Mouse (Mus musculus) erythroblast, embryonic 14.5 days (primary cell): ENCODE data around the gene Mapk7. TPM values are rescaled to one million over a fixed set of nuclear protein-coding genes. Genes with fewer than 3 reads are reported as not detected.

ENCODE experiments used
- H3K27me3 ChIP-seq: 2 replicates; pipeline ENCODE4 v1.6.1; 2012; ENCODE audit warnings: inconsistent platforms; ENCODE audit not compliant: control insufficient read depth
- H3K36me3 ChIP-seq: 2 replicates; pipeline ENCODE4 v1.6.1; 2012; ENCODE audit warnings: mild to moderate bottlenecking, inconsistent platforms; ENCODE audit not compliant: control insufficient read depth
- H3K4me1 ChIP-seq: 2 replicates; pipeline ENCODE4 v1.6.1; 2012; ENCODE audit warnings: inconsistent platforms; ENCODE audit not compliant: control insufficient read depth
- H3K4me3 ChIP-seq: replicated peaks from 2 replicates; pipeline ENCODE3; 2012; ENCODE audit warnings: moderate library complexity, mild to moderate bottlenecking, inconsistent platforms
- H3K9me3 ChIP-seq: 2 replicates; pipeline ENCODE4 v1.6.1; 2012; ENCODE audit warnings: low read length, inconsistent platforms, mixed read lengths; ENCODE audit not compliant: control insufficient read depth
- GATA1 ChIP-seq: IDR thresholded peaks from 2 replicates; pipeline ENCODE4 v1.6.1; 2012; ENCODE audit warnings: low read length, inconsistent platforms, mixed read lengths
- TAL1 ChIP-seq: IDR thresholded peaks from 3 replicates; pipeline ENCODE4 v1.6.1; 2012; ENCODE audit warnings: low read length, inconsistent platforms, mixed read lengths
- polyA plus RNA-seq: library from polyadenylated mRNA; stranded (reverse); fragments of >175 nt; gene quantifications from 2 replicates; pipeline ENCODE4 v1.2.3, GENCODE M21; 2012

The Mapk7 gene
- polyA plus RNA-seq, 1 experiment, result 1.6 TPM

DNA sequence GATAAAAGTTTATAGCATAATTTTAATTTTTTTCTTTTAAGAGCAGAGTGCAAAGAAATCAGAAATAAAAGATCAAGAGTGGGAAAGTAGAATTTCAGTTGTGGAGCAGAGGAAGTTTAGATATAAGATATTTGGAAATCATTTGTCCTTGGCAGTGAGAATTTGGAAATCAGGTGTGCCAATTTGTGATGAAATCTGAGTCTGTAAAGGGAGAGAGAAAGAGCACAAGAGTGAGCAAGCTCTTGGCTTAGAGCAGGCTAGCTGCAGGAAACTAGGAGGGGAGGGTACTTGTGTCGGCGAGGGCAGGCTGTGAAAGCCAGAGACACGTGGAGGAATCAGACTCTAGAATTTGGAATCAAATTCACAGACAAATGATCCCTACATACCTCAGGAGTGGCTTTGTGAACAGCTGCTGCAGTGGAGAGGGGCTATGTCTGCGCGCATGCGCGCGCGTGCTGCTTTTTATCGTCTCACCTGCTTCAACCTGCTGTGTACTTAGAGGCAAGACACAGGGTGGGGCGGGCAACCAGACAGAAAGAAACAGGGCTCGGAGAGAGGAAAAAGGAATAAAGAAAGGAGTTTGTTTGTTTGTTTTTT lies 17.3 kb downstream of the Mapk7 start:
- H3K9me3 ChIP-seq, result no peaks in the 10 kb centered on the region
- TF ChIP-seq GATA1 (no peak), TAL1 (no peak)
- no peaks in the 10 kb centered on the region for H3K4me1 ChIP-seq
- H3K27me3 ChIP-seq, result no peaks in the 10 kb centered on the region; the same call in 1 of the 2 replicates
- no peak overlapping the region for H3K4me3 ChIP-seq
- no peaks in the 10 kb centered on the region for H3K36me3 ChIP-seq

DNA sequence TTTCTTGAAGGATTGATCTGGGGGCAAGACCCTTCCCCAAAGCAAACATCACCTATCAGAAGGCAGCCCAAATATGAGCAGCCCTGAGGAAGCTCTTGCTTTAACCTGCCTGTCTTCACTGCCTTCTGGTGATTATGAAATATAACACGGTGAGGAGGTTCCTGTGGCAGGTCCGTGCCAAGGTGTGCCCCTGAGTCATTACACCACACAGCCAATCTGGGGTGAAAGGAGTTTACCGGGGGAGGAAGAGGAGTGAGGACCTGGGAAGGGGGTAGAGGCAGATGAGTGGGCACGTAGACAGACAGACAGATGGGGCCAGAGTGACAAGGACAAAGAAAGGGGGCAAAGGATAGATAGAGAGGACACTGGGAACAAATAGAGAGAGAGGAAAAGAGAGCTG lies 20.6 kb downstream of the Mapk7 start:
- Histone ChIP-seq H3K9me3 (no peaks in the 10 kb centered on the region), H3K4me1 (no peaks in the 10 kb centered on the region), H3K36me3 (no peaks in the 10 kb centered on the region), H3K4me3 (no peak overlapping the region), H3K27me3 (no peaks in the 10 kb centered on the region; the same call in 1 of the 2 replicates)
- TF ChIP-seq GATA1, result no peak
- TF ChIP-seq TAL1, result no peak

DNA sequence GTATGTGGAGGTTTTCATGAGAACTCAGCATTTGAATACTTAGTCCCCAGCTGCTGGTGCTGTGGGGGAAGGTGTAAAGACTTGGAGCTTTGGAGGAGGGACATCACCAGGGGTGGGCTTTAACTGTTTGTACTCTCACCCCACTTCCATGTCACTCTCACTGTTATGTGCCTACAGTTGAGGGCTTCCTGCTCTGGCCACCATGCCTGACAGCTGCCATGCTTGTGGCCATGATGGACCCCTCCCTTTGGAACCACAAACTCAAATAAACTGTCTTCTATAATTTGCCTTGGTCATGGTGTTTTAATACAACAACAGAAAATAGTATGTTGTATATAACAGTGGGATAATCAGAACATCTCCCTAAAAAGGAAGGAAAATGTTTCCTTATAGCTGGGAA lies 23.3 kb downstream of the Mapk7 start:
- no peaks in the 10 kb centered on the region for H3K9me3 ChIP-seq
- no peak overlapping the region for H3K4me3 ChIP-seq
- no peaks in the 10 kb centered on the region for H3K36me3 ChIP-seq
- H3K4me1 ChIP-seq, result no peaks in the 10 kb centered on the region
- no peaks in the 10 kb centered on the region for H3K27me3 ChIP-seq
- TF ChIP-seq TAL1 (no peak), GATA1 (no peak)

DNA sequence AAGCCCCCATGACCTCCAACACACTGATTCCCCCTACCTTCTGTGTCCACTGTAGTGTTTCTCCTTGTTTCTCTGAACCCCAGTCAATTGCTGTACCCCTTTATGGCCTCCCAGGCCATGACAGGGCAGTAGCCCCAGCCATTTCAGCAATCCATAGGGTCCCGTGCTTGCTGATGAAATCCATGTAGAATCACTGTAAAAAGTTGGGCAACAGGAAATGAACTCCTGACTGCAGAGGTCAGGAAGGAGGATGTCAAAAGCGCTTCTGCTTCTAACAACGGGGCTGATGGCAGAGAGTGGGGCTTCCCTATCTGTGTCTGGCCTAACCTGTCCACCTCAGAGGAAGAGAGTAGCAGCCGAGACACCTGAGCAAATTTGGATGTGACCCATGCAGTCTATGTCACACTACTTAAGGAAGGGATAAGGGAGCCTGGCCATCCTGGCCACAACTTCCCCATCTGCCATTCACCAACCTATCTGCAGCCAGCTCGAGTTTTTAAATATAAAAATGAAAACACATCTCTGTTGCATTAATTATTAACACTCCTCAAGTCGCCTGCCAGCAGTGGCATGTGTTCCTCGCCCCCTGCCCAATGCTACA lies 24.8 kb downstream of the Mapk7 start:
- TF ChIP-seq GATA1 (no peak), TAL1 (no peak)
- Histone ChIP-seq H3K4me3 (no peak overlapping the region), H3K9me3 (no peaks in the 10 kb centered on the region), H3K36me3 (no peaks in the 10 kb centered on the region), H3K27me3 (no peaks in the 10 kb centered on the region), H3K4me1 (no peaks in the 10 kb centered on the region)

DNA sequence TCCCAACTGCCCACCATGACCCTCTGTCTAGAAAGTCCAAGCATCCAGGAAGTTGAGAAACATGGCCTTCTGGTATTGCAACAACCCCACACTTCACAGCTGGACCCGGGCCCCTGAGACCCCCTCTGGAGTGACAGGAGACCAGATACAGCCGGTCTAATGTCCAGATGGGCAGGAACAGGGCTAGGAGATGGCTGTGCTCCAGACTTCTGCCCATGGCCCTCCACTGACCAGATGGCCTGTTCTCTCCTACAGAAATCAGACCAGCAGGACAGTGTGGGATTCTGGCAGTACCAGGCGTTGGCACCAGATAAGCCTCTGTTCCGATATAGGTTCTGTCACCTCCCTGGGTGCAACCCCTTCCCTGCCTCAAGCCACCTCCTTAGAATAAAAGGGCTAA lies 25.7 kb downstream of the Mapk7 start:
- H3K4me1 ChIP-seq, result no peaks in the 10 kb centered on the region
- TF ChIP-seq GATA1 (no peak), TAL1 (no peak)
- no peaks in the 10 kb centered on the region for H3K9me3 ChIP-seq
- H3K36me3 ChIP-seq, result no peaks in the 10 kb centered on the region
- no peak overlapping the region for H3K4me3 ChIP-seq
- H3K27me3 ChIP-seq, result no peaks in the 10 kb centered on the region

DNA sequence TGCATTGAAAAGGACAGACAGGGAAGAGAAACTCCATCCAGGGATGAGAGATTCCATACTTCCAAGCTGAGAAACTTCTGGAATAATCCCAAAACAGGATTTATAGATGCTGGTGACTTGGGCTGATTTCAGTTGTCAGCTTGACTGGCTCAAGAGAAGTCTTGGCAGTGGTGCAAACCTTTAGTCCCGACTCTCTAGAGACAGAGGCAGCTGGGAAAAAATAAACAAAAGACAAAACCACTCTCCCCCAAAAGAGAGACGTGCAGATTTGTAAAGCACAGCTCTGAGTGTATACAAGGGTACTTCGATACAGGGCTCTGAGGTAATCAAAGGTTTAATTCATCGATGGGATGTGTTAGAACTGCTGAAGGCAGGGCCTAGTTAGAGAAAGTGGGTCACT lies 28.8 kb downstream of the Mapk7 start:
- Histone ChIP-seq H3K9me3 (no peaks in the 10 kb centered on the region), H3K4me3 (no peak overlapping the region), H3K27me3 (no peaks in the 10 kb centered on the region), H3K36me3 (no peaks in the 10 kb centered on the region), H3K4me1 (no peaks in the 10 kb centered on the region)
- TF ChIP-seq TAL1, result no peak
- TF ChIP-seq GATA1, result no peak

DNA sequence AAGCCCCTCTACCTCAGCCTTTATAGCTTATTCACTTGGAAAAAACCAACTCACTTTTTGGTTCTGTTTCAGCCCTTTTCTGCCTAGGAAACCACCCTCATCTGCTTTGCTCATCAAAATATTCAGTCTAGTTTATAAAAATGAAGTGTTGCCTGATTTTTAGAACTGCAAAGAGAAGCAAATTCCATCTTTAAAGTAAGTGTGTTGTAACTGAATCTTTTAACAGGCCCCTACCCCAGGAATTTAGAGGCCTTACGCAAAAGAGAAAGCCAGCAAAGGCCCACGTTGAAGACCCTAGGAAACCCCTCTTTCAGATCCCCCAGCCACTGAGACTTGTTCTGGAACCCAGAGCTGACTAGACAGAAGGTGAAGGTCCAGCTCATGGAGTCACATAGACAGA lies 30.1 kb downstream of the Mapk7 start:
- no peak for TF ChIP-seq TAL1
- TF ChIP-seq GATA1, result no peak
- H3K9me3 ChIP-seq, result no peaks in the 10 kb centered on the region
- no peaks in the 10 kb centered on the region for H3K4me1 ChIP-seq
- H3K4me3 ChIP-seq, result no peak overlapping the region
- no peaks in the 10 kb centered on the region for H3K36me3 ChIP-seq
- no peaks in the 10 kb centered on the region for H3K27me3 ChIP-seq

DNA sequence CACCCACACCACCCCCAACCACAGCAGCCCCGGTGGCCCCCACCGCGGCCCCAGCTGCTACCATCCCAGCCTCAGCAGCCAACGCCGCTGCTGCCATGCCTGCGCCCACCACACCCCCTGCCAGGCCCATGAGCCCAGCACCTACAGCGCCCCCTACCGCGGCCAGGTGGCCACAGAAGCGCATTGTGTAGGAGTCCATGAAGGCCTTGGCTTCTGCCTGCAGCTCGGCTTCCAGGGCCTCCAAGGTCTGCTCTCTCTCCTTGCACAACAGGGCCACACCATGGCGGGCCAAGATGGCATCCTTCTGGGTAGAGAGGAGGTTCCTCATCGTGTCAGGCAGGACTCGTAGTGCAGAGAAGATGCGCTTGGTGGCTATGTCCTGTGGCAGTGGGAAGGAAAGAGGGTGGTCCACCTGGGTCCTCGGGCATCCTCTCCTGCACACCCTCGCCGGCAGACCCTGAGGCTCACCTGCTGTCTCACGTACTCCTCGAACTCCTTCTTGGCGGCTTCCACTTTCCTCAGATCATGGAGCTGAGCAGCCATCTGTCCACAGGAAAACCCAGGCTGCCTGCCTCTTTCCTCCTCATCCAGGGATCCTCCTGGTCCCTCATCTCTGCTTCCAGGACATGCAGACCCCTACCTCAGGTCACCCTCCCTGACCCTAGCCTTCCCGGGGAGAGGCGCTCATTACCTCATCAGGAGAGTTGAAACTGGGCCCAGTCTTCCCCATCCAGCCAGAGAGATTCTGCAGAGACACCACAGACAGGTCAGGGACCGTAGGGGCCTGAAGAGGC lies 44.5 kb downstream of the Mapk7 start:
- peaks cover 7% of the 10 kb centered on the region for H3K27me3 ChIP-seq
- no peak overlapping the region for H3K4me3 ChIP-seq
- H3K4me1 ChIP-seq, result no peaks in the 10 kb centered on the region
- no peaks in the 10 kb centered on the region for H3K9me3 ChIP-seq
- TF ChIP-seq GATA1 (no peak), TAL1 (no peak)
- H3K36me3 ChIP-seq, result no peaks in the 10 kb centered on the region

DNA sequence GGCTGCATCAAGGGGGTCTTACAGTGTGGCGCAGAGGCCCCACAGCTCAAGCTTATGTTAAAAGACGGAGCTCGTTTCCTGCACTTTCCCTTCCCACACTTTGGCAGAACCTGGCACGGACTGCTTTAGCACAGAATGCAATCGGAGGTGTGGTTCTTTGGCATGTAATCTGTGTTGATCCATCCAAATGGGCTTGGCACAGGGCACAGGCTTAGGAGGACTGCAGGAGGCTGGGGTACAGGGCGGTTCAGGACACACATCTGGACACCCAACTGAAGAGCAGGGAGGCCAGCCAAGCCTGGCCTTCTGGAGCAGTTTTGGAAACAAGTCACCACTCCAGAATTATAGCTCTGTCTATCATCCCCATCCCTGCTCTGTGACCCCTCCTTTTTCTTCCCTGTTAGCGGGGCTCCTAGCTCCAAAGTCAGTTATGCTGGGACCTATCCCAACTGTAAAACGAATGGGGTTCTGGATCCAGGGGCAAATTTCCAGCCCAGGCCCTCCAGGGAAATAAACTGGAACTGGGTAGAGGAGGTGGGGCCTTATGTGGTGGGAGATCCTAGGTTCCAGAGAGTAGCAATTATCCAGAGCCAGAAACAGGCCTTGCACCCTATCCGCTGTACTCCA lies 45.5 kb downstream of the Mapk7 start:
- Histone ChIP-seq H3K9me3 (no peaks in the 10 kb centered on the region), H3K4me3 (no peak overlapping the region), H3K27me3 (peaks cover 4% of the 10 kb centered on the region), H3K4me1 (no peaks in the 10 kb centered on the region), H3K36me3 (no peaks in the 10 kb centered on the region)
- TF ChIP-seq TAL1 (no peak), GATA1 (no peak)
